ENCODE assay signal across 13 mouse cellular contexts in genomic region chr13:99644771-99645170, GRCm38 (mm10).
A peak's percentile ranks its signal among the peaks of the same experiment; 100 is the strongest.
DNase-seq lines count a peak whose midpoint lies in the region; ATAC-seq lines count a peak whose summit lies in the region.
"Had no signal": no experiment of that assay in that cellular context is flagged by ENCODE, and none has a peak within 500 bp of the region (broad histone marks: within the 10 kb centered on the region; RNA-seq: fewer than 3 reads in every experiment).

No protein-coding gene starts in this region.

- intact Hi-C loops in left cerebral cortex, postnatal 36 days (cut with DNase I): no loop called here

- H3K9ac ChIP-seq in forebrain, embryonic 13.5 days: no peak overlapping the region
- no peak overlapping the region for H3K9ac ChIP-seq in forebrain, embryonic 12.5 days
- no peak overlapping the region for H3K9ac ChIP-seq in hindbrain, embryonic 14.5 days
- H3K9ac ChIP-seq: lung, embryonic 14.5 days had no signal

- H3K27me3 ChIP-seq in forebrain, embryonic 13.5 days: no peaks in the 10 kb centered on the region
- no peaks in the 10 kb centered on the region; the same call in 1 of the 2 replicates for H3K27me3 ChIP-seq in forebrain, embryonic 12.5 days
- H3K27me3 ChIP-seq in hindbrain, embryonic 14.5 days (ENCODE audit: control insufficient read depth, insufficient read depth, low read length): no peaks in the 10 kb centered on the region

- 63% methylated on average over 1 of the region's 1 CpGs for WGBS in forebrain, embryonic 13.5 days
- WGBS in forebrain, embryonic 12.5 days: 72% methylated on average over 1 of the region's 1 CpGs
- 65% methylated on average over 1 of the region's 1 CpGs for WGBS in hindbrain, embryonic 14.5 days

- H3K4me2 ChIP-seq in forebrain, embryonic 13.5 days: no peak overlapping the region
- no peak overlapping the region for H3K4me2 ChIP-seq in forebrain, embryonic 12.5 days
- H3K4me2 ChIP-seq in hindbrain, embryonic 14.5 days (replicated peaks): no peak overlapping the region
- H3K4me2 ChIP-seq: liver, embryonic 11.5 days; lung, embryonic 14.5 days had no signal

- H3K4me3 ChIP-seq in forebrain, embryonic 13.5 days: no peak overlapping the region
- no peak overlapping the region for H3K4me3 ChIP-seq in forebrain, embryonic 12.5 days (replicated peaks)
- no peak overlapping the region for H3K4me3 ChIP-seq in hindbrain, embryonic 14.5 days (replicated peaks; ENCODE audit: low read length)

- peak; percentile 26 to 34 for DNase-seq in left cerebral cortex, adult 9 months (ENCODE audit: low spot score in 2 of 2)
- DNase-seq in left cerebral cortex, postnatal 36 days (ENCODE audit: low spot score in 2 of 2): no peak
- peak; percentile 76 for DNase-seq in brain, adult 2 months (ENCODE audit: low read depth, low spot score)
- DNase-seq in hindbrain, embryonic 14.5 days (ENCODE audit: low spot score): peak; percentile 61
- DNase-seq in layer of hippocampus, postnatal 10 days (ENCODE audit: low spot score in 2 of 2): no peak
- DNase-seq in kidney, postnatal 36 days: no peak
- DNase-seq: adrenal gland, postnatal 36 days; lung, embryonic 14.5 days; thymus, postnatal 4 days had no signal

- H3K27ac ChIP-seq in forebrain, embryonic 13.5 days: peak overlapping the region; percentile 31; the same call in 1 of the 2 replicates
- H3K27ac ChIP-seq in forebrain, embryonic 12.5 days: no peak overlapping the region
- peak overlapping the region; percentile 66 for H3K27ac ChIP-seq in hindbrain, embryonic 14.5 days

- peak; percentile 39; the same call in 1 of the 2 replicates for ATAC-seq in forebrain, embryonic 13.5 days
- no peak for ATAC-seq in forebrain, embryonic 12.5 days (ENCODE audit: low FRiP score)
- ATAC-seq in hindbrain, embryonic 14.5 days (ENCODE audit: low FRiP score): no peak
- ATAC-seq: activated CD4-positive, CD25-positive, alpha-beta regulatory T cell, adult 4 months had no signal

- H3K36me3 ChIP-seq in forebrain, embryonic 13.5 days (ENCODE audit: poor library complexity, severe bottlenecking): no peaks in the 10 kb centered on the region
- H3K36me3 ChIP-seq in forebrain, embryonic 12.5 days (replicated peaks): no peaks in the 10 kb centered on the region
- H3K36me3 ChIP-seq in hindbrain, embryonic 14.5 days (replicated peaks; ENCODE audit: control insufficient read depth, insufficient read depth): no peaks in the 10 kb centered on the region

- H3K9me3 ChIP-seq in forebrain, embryonic 13.5 days (replicated peaks): no peaks in the 10 kb centered on the region
- no peaks in the 10 kb centered on the region for H3K9me3 ChIP-seq in forebrain, embryonic 12.5 days
- H3K9me3 ChIP-seq in hindbrain, embryonic 14.5 days (ENCODE audit: control insufficient read depth, low read length): no peaks in the 10 kb centered on the region

- peaks cover 27% of the 10 kb centered on the region for H3K4me1 ChIP-seq in forebrain, embryonic 13.5 days
- peaks cover 30% of the 10 kb centered on the region for H3K4me1 ChIP-seq in forebrain, embryonic 12.5 days
- peaks cover 31% of the 10 kb centered on the region for H3K4me1 ChIP-seq in hindbrain, embryonic 14.5 days (replicated peaks; ENCODE audit: control insufficient read depth, insufficient read depth, low read length)

Comparison
In these comparisons a context has a peak if more than half of its experiments do, and no peak if none do; other contexts are left out.
1. DNase-seq: peak in left cerebral cortex, adult 9 months (2 of 2), brain, adult 2 months (single experiment) and hindbrain, embryonic 14.5 days (single experiment); none in left cerebral cortex, postnatal 36 days (0 of 2), layer of hippocampus, postnatal 10 days (0 of 2) and kidney, postnatal 36 days (0 of 2).